Mouse (Mus musculus) ES-E14 (cell line): Measurements from ENCODE around the gene Gm16181.

ENCODE experiments used
- CHD2 ChIP-seq: IDR thresholded peaks from 2 replicates; pipeline ENCODE4 v1.6.1; 2014; ENCODE audit warnings: mild to moderate bottlenecking, low read depth, low read length, inconsistent platforms
- MAFK ChIP-seq: IDR thresholded peaks from 2 replicates; pipeline ENCODE4 v1.6.1; 2014; ENCODE audit warnings: mild to moderate bottlenecking, low read depth, low read length, inconsistent platforms; ENCODE audit not compliant: insufficient read depth
- ZNF384 ChIP-seq: IDR thresholded peaks from 2 replicates; pipeline ENCODE4 v1.6.1; 2012; ENCODE audit warnings: low read depth, low read length, inconsistent platforms

DNA sequence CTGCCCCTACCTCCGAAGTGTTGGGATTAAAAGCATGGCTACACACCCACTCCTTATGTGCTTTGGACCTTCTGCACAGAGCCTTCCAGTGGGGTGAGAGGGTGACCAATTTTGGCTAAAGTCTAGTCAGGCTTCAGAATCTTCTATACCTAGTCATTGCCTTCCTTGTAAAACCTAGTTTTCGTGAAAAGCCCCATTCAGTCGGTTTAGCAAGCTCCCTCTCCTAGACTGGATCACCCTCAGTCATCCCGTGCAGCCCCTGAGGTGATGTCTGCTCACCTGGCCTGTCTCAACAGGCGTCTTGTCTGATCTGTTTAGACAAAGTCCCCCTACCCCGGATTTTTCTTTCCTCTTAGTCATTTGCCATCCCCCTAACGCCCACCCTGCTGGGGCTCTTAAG, 22.6 kb upstream of the Gm16181 start:
- TF ChIP-seq MAFK (no peak), CHD2 (no peak), ZNF384 (no peak)
